Mouse (Mus musculus) right cerebral cortex, postnatal 4 days (tissue): ENCODE data around the gene Wdr25.

Experiments
- DNase-seq: peaks from one replicate; pipeline ENCODE4 v3.0.0-alpha.2; 2022

Gene Wdr25

DNA sequence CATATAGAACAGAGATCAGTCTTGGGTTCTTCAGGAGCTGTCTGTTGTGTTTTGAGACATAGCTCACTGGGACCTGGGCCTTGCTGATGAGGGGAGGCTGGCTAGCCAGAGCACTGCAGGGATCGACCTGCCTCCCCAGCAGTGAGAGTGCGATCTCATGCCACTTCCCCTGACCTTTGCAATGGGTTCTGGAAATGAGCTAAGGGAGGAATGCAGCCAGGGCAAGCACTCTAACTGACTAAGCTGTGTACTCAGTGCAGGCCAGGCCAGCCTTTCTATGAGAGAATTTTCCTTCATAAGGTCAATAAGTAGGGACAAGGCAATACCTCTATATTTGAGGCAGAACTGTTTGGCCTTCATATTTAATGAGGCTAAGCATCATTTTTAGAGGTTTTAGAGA is 99.6 kb downstream of the Wdr25 start:
- DNase-seq, result no peak

DNA sequence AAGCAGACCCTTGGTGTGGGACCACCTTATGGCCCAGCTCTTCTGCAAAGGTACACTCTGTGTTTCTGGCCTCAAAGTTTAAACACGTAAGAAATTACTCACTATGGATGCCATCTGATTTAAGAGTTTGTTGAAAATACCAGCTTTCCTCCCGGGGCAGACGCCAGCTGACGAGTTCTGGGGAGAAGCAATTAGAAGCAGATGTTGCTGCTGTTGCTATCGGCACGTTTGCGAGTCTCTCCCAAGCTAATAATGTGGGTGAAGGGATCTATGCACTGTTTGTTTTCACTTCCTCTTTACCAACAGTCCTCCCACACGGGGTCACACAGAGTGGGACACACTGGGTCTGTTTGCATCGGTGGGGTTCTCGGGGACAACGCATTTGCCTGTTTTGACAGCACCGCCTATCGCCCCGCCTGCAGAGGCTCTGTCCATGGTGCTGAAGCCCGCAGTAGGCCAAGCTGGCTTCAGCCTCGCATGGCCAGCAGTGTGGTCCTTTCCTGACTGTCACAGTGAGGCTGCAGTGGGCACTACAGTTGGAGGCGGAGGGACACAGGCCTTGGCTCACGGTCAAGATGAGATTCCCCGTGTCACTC is 101.1 kb downstream of the Wdr25 start:
- DNase-seq, result peak; percentile 69

DNA sequence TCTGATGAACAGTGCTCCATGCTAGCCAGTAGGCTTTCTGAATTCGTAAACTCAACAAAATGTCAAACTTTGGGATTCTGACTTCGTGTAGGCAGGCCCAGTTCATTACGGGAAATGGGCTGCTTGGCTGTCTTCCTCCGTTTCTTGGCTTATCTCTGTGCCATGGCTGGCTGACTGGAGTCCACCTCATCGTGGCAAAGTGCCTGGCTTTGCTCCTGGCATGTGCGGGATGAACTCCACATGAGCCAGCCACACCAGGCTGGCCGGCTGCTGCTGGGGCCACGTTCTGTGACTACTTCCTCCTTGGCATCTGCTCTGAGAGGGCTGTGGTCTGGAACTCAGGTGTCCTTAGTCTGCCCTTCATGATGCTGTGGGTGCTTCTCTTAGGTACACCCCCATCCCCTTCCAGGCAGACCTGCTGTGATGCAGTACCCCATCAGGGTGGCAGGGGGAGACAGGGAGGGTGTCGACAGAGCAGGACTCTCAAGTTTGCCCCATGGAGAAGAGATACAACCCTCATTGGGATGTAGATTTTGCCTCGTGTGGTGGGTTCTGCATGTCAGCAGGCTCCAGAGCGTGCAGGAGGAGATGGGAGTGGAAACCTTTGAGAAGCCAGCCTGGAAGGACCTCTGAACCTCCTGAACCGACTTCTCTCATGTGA is 102.7 kb downstream of the Wdr25 start:
- no peak for DNase-seq

DNA sequence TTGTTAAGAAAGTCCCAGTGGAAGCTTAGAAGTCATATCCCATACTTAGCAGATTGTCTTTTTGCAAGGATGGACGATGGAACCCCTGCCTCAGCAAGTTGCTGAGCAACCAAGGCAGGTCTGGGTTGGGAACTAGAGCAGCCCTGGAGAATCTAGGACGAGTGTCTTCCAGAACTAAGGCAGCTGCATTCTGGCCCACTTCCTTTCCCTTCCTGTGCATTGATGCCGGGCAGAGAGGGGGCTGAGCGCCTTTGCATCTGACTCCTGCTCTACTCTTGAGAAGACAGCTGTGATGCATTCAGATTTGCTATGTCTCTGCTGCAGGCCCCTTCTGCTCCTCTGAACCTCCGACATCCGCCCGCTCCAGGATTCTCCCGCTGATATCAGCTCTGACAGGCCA is 103.8 kb downstream of the Wdr25 start:
- DNase-seq, result no peak

DNA sequence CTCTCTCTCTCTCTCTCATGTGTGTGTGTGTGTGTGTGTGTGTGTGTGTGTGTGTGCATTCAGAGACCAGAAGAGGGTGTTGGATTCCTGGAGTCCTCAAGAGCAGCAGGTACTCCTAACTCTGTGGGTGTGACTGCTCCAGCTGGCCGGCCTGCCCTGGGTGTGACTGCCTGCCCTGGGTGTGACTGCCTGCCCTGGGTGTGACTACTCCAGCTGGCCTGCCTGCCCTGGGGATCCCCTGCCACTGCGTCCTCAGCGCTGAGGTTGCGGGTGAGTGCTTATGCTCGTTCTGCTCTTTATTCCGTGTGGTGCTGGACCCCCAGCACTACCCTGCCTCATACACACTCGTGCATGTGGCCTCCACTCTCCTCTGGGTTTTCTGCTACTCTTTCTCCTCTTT is 109.5 kb downstream of the Wdr25 start:
- DNase-seq, result no peak

DNA sequence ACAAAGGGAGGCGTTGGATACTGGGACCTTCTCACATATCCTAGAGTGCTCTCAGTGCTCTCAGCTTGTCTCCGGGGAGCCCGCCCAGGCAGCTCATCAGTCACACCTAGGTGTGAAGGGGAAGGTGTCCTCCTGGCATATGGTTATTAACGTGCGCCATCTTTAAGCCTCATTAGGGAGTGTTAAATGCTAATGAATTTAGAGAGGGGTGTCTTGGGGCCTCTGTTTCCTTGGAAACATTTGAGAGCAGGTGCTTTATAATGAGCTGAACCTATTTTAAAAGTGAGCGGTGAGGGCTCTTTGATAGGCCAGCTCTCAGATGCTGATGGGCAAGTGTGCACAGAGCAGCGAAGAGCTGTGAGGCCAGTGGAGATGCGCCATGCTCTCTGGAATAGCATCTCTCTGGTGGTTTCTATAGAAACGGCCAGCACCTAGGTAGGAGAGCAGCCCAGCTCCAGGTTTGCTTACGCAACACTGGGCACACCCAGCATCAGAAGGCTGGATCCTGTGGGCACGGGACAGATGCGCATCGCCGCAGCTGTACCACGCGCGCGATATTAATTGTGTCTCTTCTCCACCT is 116.7 kb downstream of the Wdr25 start:
- DNase-seq, result no peak

DNA sequence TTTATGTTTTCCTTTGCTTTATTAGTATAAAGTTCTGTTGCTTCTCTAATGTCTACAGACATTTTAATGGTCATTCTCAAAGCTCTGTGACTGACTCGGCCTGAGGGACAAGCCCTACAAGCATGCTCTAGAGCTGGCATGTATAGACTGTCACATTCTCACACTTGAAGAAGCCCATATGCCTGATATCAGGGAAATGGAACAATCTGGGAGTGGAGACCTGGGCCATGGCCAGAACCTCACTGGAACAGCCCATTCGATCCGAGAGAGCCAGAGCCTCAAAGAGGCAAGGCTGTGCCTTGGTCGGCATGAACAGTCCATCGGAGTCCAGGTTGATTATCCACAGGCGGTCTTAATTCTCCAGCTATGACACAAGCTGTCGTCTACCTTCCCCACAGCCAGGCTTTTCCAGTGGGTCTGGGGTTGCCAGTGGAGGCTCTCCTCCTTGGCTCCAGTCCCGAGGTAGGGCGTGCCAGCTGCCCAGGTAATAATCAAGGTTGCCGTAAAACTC is 128.8 kb downstream of the Wdr25 start:
- no peak for DNase-seq

DNA sequence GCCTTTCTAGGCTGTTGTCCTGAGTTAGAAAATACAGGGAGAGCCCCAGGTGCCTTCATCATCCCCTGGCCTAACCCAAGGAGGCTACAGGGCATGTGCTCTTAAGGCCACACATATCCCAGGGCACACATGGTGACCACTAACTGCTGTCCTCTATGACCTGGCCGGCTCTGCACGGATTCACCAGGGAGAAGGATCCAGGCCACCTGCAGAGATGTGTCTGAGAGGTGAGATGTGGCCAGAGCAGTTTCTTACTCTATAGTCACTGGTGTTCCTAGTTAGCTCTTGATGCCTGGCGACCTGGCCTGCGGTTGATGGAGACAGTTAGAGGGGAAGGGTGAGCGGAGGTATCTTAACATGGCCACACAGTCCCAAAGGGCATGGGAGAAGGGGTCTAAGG is 129.5 kb downstream of the Wdr25 start:
- DNase-seq, result no peak

DNA sequence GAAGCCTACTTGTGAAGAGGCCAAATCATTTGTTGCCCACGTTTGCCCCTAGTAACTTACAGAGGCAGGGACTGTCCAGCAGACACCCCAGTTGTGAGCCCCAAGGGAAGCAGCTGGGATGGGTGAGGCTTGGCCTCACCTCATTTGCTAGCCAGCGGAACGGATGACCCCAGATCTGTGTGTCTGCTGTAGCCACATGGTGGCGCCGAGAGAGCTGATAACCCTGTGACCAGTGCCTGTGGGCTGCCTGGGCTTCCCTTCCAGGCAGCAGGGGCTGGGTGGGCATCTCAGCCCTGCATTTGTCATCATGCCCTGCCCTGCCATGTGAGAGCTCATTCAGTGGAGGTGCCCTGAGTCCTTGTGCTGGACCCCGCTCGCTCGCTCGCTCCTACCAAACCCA is 130.3 kb downstream of the Wdr25 start:
- DNase-seq, result no peak

DNA sequence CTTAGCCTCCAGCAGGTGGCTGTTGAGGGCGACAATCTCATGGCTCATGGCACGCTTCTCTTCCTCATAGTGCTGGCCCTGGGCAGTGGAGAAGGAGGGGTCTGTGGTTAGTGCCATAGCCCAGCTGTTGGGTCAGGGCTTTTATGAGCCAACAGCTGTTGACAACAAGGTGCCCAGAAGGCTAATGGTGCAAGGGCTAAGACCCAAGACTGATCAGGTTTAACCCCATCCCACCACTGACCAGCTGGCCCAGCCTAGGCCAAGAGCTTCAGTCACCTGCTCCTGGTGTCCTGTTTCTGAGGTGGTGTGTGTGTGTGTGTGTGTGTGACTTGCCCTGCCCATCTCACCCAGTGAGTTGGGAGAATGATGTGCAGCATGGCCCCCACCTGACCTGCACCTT is 143.6 kb downstream of the Wdr25 start:
- no peak for DNase-seq

DNA sequence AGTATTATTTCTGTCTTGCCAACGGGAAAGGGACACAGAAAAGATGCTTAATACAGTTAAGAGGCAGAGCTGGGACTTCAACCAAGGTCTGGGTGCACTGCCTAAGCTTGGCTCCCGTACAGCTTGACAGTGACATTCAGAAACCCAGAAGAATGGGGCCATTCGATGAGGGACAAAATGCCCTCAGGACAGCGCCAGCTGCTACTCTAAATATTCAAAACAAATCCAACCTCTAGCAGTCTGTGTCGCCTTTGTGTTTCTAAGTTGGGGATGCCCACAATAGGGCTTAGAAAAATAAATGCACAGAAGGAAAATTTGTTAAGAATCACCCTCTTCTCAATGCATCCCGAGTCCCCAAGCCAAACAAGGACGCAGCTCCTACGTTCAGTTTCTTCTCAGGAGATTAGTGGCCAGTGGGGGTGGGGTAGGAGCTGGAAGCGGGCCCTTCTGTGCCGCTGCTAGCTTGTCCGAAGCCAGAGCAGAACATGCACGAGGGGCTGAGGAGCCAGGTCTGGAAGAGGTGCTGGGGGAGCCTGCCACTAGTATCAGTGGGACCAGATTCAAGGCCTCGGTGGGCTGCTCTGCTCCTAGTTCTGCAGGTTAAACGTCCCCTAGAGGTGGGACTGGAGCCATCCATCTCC is 144.9 kb downstream of the Wdr25 start:
- no peak for DNase-seq

DNA sequence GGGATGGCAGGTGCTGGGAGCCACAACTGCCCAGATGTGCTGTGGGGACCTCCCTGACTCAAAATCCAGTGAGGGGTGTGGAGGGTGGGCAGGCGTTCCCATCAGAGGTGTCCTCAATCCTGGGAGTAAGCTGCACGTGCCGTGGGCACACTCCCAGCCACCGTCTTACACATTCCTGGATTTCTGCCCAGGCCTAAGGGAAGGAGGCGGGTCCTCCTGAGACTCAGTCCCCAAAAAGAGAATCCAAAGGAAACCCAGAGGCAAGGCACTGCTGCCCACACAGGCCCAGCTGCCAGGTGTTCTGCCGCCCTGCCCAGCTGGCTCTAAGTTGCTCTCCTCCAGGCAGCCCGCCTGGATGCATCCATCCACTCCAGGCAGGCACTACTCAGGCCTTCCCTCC is 145.9 kb downstream of the Wdr25 start:
- DNase-seq, result no peak

DNA sequence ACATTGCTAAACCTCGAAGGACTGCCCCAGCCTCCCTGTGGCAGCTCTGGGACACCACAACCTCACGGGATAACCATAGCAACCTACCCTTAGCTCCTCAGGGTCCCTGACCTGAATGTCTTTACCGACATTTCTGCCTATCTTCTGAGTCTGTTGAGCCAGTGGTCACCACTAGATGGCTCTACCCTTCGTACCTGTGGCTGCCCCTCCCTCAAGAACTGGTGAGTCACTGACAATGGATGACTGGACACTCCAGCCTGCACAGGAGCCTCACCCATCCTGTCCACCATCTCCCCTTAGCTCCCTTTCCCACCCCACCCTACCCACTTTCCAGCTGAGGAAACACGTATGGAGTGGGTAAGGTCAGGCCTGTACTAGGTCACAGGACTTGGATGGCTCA is 151.1 kb downstream of the Wdr25 start:
- no peak for DNase-seq

DNA sequence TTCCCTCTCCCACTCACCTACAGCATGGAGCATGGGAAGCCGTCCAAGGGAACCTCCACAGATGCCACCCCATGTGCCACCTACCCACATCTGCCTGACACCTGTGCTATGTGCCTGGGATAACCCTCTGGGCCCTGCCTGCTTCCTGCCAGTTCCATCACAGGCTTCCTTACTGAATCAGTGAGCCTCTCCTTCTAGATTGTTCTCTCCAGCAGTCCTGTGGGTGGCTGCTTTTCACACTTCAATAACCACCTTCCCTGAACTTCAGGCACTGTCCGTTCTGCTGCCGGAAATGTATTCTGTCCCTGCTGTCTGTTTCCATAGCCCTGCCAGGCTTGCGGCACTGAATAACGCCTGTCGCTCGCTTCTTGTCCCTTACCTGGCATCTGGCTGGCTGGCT is 152.2 kb downstream of the Wdr25 start:
- no peak for DNase-seq

DNA sequence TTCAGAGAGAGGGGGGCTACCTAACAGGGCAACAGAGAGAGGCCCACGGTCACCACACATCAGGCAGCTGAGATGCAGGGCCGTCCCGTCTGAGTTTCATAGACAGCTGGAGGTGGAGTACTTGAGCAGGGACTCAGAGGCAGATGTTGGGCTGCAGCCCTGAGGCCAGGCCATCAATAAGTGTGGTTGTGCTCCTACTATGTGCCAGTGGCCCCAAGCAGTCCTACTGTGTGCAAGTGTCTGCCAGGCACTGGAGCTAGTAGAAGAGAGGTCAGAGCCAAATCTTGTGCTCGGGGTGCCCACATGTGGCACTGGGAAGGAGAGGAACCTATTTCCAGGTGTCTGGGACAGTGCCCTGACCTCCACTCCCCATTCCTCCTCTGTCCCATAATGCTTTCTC is 156.5 kb downstream of the Wdr25 start:
- DNase-seq, result no peak

DNA sequence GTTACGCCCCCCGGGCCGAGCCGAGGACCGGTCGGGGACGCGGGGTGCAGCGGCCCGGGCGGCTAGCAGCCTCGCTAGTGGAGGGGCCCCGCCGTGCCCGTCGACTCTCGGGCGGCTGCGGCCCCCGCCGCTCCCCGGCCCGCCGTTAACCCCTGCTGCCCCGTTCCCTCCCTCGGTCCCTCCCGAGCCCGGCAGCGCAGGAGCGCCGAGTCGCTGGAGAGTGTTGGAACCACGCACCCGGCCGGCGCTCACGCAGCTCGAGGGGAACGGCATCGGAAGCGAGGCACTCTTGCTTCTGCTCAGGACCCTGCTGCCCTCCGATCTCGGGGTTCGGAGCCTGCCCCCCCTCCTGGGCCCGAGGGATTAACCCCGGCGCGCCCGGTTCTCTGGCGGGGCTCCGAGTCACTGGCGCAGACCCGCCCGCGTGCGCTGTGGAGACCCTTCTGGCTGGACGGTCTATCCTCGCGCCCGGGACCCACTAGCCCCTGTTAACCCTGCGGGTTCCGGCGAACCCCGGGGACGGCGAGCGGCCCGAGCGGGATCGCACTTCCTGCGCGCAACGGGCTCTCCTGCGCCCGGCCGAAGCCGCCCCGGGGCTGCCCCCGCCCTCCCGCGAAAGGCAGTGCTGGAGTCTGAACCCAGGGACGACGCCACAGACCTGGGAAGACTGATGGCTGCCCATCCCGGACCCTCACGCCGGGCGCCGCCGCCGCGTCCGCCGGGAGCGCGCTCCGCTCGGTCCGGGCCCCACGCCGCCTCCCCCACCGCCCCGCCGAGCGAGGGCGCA is 159.8 kb downstream of the Wdr25 start:
- no peak for DNase-seq

DNA sequence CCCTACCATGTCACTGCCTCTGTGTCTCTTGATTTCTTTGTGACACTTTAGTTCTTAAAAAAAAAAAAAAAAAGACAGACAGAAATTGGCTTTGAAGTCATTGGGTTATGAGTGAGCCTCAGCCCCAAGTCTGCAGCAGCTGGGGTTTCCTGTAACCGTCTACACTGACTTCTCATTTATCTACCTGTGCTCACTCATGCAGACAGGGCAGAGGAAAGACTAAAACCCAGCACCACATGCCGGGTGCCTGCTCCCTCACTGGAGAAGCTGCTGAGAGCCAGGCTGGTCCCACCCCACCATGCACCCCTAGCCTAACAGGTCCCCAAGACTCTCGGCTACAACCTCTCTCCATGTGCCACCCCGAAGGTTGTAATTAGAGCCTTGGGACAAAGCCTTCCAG is 164.3 kb downstream of the Wdr25 start:
- DNase-seq, result peak; percentile 1

DNA sequence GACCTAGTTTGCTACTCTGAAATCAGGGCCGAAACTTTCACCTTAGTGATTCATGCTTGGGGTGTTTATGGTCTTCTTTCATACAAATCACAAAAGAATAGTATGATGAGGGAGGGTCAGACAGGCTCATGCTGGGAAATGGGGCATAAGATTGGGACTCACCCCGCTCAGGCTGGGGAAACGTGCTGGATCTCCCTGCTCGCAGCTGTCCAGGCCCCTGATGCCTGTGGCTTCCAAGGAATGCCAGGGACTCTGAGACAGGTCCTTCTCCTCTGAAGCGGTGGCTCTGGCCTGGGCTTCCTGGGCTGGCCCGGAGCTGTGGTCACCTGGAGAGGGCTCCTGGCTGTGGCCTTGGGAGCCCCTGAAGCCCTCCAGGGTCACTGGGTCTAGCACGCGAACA is 165.2 kb downstream of the Wdr25 start:
- DNase-seq, result peak; percentile 1

DNA sequence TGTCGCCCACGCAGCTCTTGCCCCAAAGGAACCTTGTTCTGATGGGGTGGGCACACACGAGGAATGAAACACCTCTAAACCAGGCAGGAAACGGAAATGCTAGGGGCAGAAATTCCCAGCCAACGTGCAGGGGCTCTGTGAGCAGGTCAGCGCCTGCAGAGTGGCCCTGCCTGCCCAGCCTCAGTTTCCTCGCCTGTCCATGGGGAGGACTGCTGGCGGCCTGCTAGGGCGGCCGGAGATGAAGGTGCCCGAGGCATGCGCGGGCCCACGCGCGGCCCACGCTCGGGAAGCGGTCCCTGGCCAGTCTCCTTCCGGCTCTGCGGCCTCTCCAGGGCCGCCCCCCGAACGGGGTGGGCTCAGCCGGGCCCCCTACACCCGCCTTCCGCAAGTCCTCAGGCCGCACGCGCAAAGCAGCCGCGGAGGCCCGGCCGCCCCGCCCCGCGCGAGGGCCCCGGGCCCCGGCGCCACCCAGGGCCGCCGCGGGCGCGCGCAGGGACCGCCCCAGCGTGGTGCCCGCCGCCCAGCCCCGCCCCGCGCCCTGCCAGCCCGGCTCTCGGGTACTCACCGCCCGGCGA is 174.2 kb downstream of the Wdr25 start:
- peak; percentile 56 for DNase-seq

DNA sequence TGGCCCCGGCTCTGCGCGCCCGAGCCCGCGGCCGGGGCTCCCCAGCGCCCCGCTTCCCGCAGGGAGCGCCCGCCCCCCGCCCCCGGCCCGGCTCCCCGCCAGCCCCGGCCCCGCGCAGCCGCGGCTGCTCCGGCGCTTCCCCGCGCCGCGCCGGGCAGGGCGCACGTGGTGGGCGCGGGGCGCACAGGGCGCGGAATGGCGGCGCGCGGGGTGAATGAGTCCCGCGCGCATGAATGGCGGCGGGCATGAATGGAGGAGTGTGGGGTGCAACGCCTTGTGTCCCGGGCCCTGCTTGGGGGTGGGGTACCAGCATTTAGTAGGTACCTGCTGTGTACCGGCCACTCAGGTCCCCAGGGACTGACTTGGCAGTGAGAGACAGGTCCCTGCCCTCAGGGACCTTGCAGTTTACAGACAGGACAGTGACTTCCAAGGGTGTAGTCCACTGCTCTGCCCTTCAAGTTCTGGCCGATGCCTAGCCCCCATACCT is 174.8 kb downstream of the Wdr25 start, which contains the start of gene Begain:
TSS of gene Begain (minus strand) at position 51 of the 487 bp plus-strand sequence.
- peak; percentile 37 for DNase-seq

DNA sequence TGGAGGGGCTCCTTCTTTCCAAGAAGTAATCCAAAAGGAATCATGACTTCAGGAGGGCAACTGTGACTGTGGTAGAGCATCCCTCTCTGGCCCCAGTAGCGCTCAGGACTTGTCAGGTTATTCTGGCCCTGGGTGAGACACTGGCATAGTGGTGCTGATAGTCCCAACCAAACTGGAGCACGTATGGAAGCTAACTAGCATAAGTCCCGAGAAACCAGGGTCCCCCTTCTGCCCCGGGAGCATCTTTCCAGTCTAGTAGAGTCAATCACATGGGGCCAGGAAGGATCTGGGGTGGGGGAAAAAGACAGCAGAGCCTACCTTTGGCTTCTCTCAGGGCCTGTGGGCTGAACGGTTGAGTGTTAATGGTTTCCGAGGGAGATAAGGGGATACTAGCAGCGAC is 175.3 kb downstream of the Wdr25 start:
- DNase-seq, result no peak

DNA sequence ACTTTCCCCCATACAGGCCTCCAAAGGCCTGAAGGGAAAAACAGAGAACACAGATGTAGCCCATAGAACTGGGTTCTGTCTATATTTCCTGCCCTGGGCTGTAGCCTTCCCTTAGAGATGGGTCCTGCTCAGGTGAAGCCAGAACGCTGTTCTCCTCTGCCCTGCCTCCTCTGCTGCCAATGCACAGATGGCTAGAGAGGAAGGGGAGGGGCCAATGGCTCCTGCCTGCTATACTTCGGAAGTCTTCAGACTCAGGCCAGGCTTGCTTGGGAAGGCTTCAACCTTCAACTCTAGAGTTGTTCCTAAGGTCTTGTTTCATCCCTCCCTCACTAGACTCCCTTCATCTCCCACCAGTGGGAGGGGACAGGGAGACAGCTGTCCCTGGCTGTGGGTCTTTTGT is 176.3 kb downstream of the Wdr25 start:
- DNase-seq, result no peak

DNA sequence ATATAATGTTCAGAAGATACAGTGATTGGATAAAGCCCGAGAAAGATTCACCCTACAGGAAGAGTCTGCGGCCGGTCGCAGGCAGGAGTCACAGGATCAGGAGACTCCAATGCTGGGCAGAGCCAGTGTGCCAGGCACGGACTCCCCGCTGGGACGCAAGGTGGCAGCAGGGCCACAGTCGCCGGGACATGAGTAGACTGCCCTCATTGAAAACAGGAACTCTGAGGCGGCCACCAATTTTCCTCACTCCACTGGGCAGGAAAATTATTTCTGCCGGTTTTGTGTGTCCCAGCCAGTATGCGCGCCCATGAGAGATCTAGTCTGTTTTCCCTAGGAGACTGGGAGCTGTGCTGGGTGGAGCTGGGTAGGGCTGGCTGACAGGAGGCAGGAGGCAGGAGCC is 177.8 kb downstream of the Wdr25 start:
- DNase-seq, result no peak
